Mouse (Mus musculus) lung, postnatal 0 days (tissue): ENCODE measurements at regions not wholly inside any gene's neighbourhood (a gene's known extent, or its start where the extent isn't known, plus 50 kb on each side); places are given as distances from the start of the nearest gene placed in this dataset.

ENCODE experiments used
- ATAC-seq: fragments of 200-750 bp; cut with Nextera tagmentation; 2 replicates; pipeline ENCODE4 v1.8.0; 2017; ENCODE audit warnings: moderate library complexity
- DNase-seq: peaks from one replicate; pipeline ENCODE4 v3.0.0-alpha.2; 2016; ENCODE audit warnings: low spot score
- H3K27ac ChIP-seq: fragments of 300-500 bp; sonication (generic); 2 replicates; pipeline ENCODE4 v1.5.1; 2014; ENCODE audit warnings: antibody characterized with exemption, mild to moderate bottlenecking, low read length, mixed read lengths
- H3K27me3 ChIP-seq: fragments of 300-500 bp; sonication (generic); replicated peaks from 2 replicates; pipeline ENCODE4 v1.6.1; 2014; ENCODE audit warnings: low read length, mixed read lengths; ENCODE audit not compliant: insufficient read depth
- H3K36me3 ChIP-seq: fragments of 300-500 bp; sonication (generic); 2 replicates; pipeline ENCODE4 v1.6.1; 2014; ENCODE audit warnings: low read length, mixed read lengths; ENCODE audit not compliant: insufficient read depth
- H3K4me1 ChIP-seq: fragments of 300-500 bp; sonication (generic); 2 replicates; pipeline ENCODE4 v1.6.1; 2014; ENCODE audit warnings: antibody characterized with exemption, low read depth, low read length, mixed read lengths; ENCODE audit not compliant: insufficient read depth
- H3K4me2 ChIP-seq: fragments of 300-500 bp; sonication (generic); replicated peaks from 2 replicates; pipeline ENCODE4 v1.6.1; 2014; ENCODE audit warnings: low read depth, mild to moderate bottlenecking, low read length, moderate library complexity, mixed read lengths
- H3K4me3 ChIP-seq: fragments of 300-500 bp; sonication (generic); 2 replicates; pipeline ENCODE4 v1.5.1; 2014; ENCODE audit warnings: low read depth, low read length
- H3K9ac ChIP-seq: fragments of 300-500 bp; sonication (generic); replicated peaks from 2 replicates; pipeline ENCODE4 v1.6.1; 2014; ENCODE audit warnings: low read depth, mild to moderate bottlenecking
- H3K9me3 ChIP-seq: fragments of 300-500 bp; sonication (generic); 2 replicates; pipeline ENCODE4 v1.6.1; 2016; ENCODE audit warnings: low read length, mixed read lengths
- CTCF ChIP-seq: IDR thresholded peaks from 2 replicates; pipeline ENCODE4 v1.5.1; 2016; ENCODE audit warnings: antibody characterized with exemption, mild to moderate bottlenecking
- EP300 ChIP-seq: IDR thresholded peaks from 2 replicates; pipeline ENCODE4 v1.6.1; 2016; ENCODE audit warnings: antibody characterized with exemption, mild to moderate bottlenecking, control low read depth
- WGBS: fragments of 180-500 bp; shearing (Covaris S2); extraction: QIAGEN DNeasy Blood & Tissue Kit; methylation state at CpG from one replicate; pipeline ENCODE4 v1.1.7; 2014; 5-methylcytosine and 5-hydroxymethylcytosine counted together

GRCm38 (mm10) chrX:130808530-130809235 lies 1059.1 kb downstream of the Diaph2 start:
- WGBS, result 72% methylated on average over 3 of the region's 3 CpGs
- TF ChIP-seq CTCF, result no peak
- TF ChIP-seq EP300, result no peak
- H3K36me3 ChIP-seq, result no peaks in the 10 kb centered on the region
- no peak overlapping the region for H3K9ac ChIP-seq
- no peaks in the 10 kb centered on the region for H3K27me3 ChIP-seq
- H3K27ac ChIP-seq, result no peak overlapping the region
- no peaks in the 10 kb centered on the region for H3K9me3 ChIP-seq
- no peak for DNase-seq
- no peaks in the 10 kb centered on the region for H3K4me1 ChIP-seq
- H3K4me3 ChIP-seq, result no peak overlapping the region
- H3K4me2 ChIP-seq, result no peak overlapping the region
- ATAC-seq, result no peak

- DNase-seq (no peak), ATAC-seq (no peak)
- no peak overlapping the region for H3K4me2 ChIP-seq
- TF ChIP-seq EP300 (no peak), CTCF (no peak)
- H3K9me3 ChIP-seq, result no peaks in the 10 kb centered on the region
- no peaks in the 10 kb centered on the region for H3K36me3 ChIP-seq
- H3K27me3 ChIP-seq, result no peaks in the 10 kb centered on the region
- no peak overlapping the region for H3K9ac ChIP-seq
- H3K4me3 ChIP-seq, result no peak overlapping the region
- 59% methylated on average over 1 of the region's 1 CpGs for WGBS
- no peak overlapping the region for H3K27ac ChIP-seq
- no peaks in the 10 kb centered on the region for H3K4me1 ChIP-seq
Measured at GRCm38 (mm10) chrX:130818916-130819315, 1069.4 kb downstream of the Diaph2 start.

- no peaks in the 10 kb centered on the region for H3K4me1 ChIP-seq
- H3K9me3 ChIP-seq, result no peaks in the 10 kb centered on the region
- 92% methylated on average over 1 of the region's 1 CpGs for WGBS
- H3K27me3 ChIP-seq, result no peaks in the 10 kb centered on the region
- ATAC-seq, result no peak
- no peak overlapping the region for H3K27ac ChIP-seq
- DNase-seq, result no peak
- no peak overlapping the region for H3K4me3 ChIP-seq
- H3K36me3 ChIP-seq, result no peaks in the 10 kb centered on the region
- no peak for TF ChIP-seq EP300
- no peak for TF ChIP-seq CTCF
- H3K4me2 ChIP-seq, result no peak overlapping the region
- H3K9ac ChIP-seq, result no peak overlapping the region
Measured at GRCm38 (mm10) chrX:130819707-130820106, 1070.2 kb downstream of the Diaph2 start.

GRCm38 (mm10) chrX:130820168-130820567 lies 1070.6 kb downstream of the Diaph2 start:
- no peak for DNase-seq
- no peak overlapping the region for H3K27ac ChIP-seq
- no peaks in the 10 kb centered on the region for H3K36me3 ChIP-seq
- H3K4me2 ChIP-seq, result no peak overlapping the region
- H3K9me3 ChIP-seq, result no peaks in the 10 kb centered on the region
- no peaks in the 10 kb centered on the region for H3K27me3 ChIP-seq
- H3K4me3 ChIP-seq, result no peak overlapping the region
- 81% methylated on average over 3 of the region's 3 CpGs for WGBS
- TF ChIP-seq EP300, result no peak
- no peak for TF ChIP-seq CTCF
- H3K9ac ChIP-seq, result no peak overlapping the region
- no peak for ATAC-seq
- no peaks in the 10 kb centered on the region for H3K4me1 ChIP-seq

GRCm38 (mm10) chrX:130823943-130824342 lies 1074.4 kb downstream of the Diaph2 start:
- no peak for TF ChIP-seq CTCF
- no peak for TF ChIP-seq EP300
- 96% methylated on average over 2 of the region's 2 CpGs for WGBS

GRCm38 (mm10) chrX:130835835-130836234 lies 1086.3 kb downstream of the Diaph2 start:
- TF ChIP-seq CTCF (no peak), EP300 (no peak)

More at GRCm38 (mm10) chrX:130823943-130824342, 1074.4 kb downstream of the Diaph2 start:
- Histone ChIP-seq H3K9me3 (no peaks in the 10 kb centered on the region), H3K4me1 (no peaks in the 10 kb centered on the region), H3K27me3 (no peaks in the 10 kb centered on the region), H3K27ac (no peak overlapping the region), H3K36me3 (no peaks in the 10 kb centered on the region), H3K4me3 (no peak overlapping the region), H3K4me2 (no peak overlapping the region), H3K9ac (no peak overlapping the region)
- ATAC-seq (no peak), DNase-seq (no peak)

GRCm38 (mm10) chrX:130843141-130843540 lies 1093.6 kb downstream of the Diaph2 start:
- Histone ChIP-seq H3K4me3 (no peak overlapping the region), H3K9me3 (no peaks in the 10 kb centered on the region), H3K4me2 (no peak overlapping the region), H3K27ac (no peak overlapping the region), H3K4me1 (no peaks in the 10 kb centered on the region), H3K9ac (no peak overlapping the region), H3K27me3 (no peaks in the 10 kb centered on the region), H3K36me3 (no peaks in the 10 kb centered on the region)
- TF ChIP-seq CTCF (no peak), EP300 (no peak)
- no peak for DNase-seq
- no peak for ATAC-seq
- 62% methylated on average over 3 of the region's 3 CpGs for WGBS

More at GRCm38 (mm10) chrX:130835835-130836234, 1086.3 kb downstream of the Diaph2 start:
- DNase-seq (no peak), ATAC-seq (no peak)
- H3K27ac ChIP-seq, result no peak overlapping the region
- H3K27me3 ChIP-seq, result no peaks in the 10 kb centered on the region
- no peaks in the 10 kb centered on the region for H3K36me3 ChIP-seq
- H3K9ac ChIP-seq, result no peak overlapping the region
- H3K4me2 ChIP-seq, result no peak overlapping the region
- no peaks in the 10 kb centered on the region for H3K4me1 ChIP-seq
- H3K9me3 ChIP-seq, result no peaks in the 10 kb centered on the region
- no peak overlapping the region for H3K4me3 ChIP-seq
